Comparison of ENCODE assay signal across 7 mouse cellular contexts in the genomic region with DNA sequence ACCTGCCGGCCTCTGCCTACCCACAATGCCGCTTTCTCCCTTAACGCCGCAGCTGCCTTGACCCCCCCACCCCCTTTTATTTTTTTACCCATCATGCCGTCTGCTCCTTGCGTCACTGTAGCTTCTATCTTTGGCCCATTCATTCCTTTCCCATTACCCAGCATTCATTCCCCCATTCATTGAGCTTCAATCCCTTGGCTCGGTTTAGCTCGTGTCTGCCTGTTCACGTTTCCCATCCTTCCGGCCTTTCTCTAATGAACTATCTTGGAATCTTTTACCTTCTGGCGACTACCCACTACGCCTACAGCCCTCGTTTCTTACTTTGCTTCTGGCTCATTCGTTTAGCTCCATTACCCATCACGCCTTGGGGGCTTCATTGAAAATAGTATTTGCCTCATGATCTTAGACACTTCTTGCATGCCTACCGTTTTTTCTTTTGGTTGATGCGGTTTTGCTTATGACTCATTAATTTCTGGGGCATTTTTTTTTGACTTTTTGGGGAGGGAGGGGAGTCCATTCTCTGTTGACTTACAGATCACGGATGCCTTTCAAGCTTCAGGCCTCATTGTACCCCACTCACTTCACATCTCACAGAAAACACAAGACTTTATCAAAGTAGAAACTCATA. TPM values are rescaled to one million over a fixed set of nuclear protein-coding genes. Genes with fewer than 3 reads are reported as not detected.
DNase-seq lines count a peak whose midpoint lies in the region; ATAC-seq and TF ChIP-seq lines count a peak whose summit lies in the region.

No protein-coding gene starts in this region.

- H3K9ac ChIP-seq in lung, postnatal 0 days (replicated peaks; ENCODE audit: low read depth) = no peak overlapping the region
- no peak overlapping the region for H3K9ac ChIP-seq in limb, embryonic 13.5 days
- H3K9ac ChIP-seq in stomach, embryonic 15.5 days = no peak overlapping the region

- TF ChIP-seq CTCF in lung, postnatal 0 days (IDR thresholded peaks at IDR 0.05) = no peak

- ATAC-seq in lung, postnatal 0 days = peak; percentile 55
- no peak for ATAC-seq in limb, embryonic 13.5 days (ENCODE audit: low FRiP score, low read depth)
- no peak for ATAC-seq in stomach, embryonic 15.5 days (ENCODE audit: insufficient read depth, low FRiP score, low read depth)

- H3K9me3 ChIP-seq in lung, postnatal 0 days (ENCODE audit: low read length) = no peaks in the 10 kb centered on the region
- H3K9me3 ChIP-seq in erythroblast, embryonic 14.5 days (ENCODE audit: control insufficient read depth, low read length) = no peaks in the 10 kb centered on the region; the same call in 1 of the 2 replicates
- H3K9me3 ChIP-seq in limb, embryonic 13.5 days = peaks cover 9% of the 10 kb centered on the region
- H3K9me3 ChIP-seq in stomach, embryonic 15.5 days = no peaks in the 10 kb centered on the region

- H3K4me3 ChIP-seq in lung, postnatal 0 days (ENCODE audit: low read depth, low read length) = peak overlapping the region; percentile 37
- peak overlapping the region; percentile 97 for H3K4me3 ChIP-seq in erythroblast, embryonic 14.5 days (replicated peaks)
- peak overlapping the region; percentile 100 for H3K4me3 ChIP-seq in limb, embryonic 13.5 days
- H3K4me3 ChIP-seq in stomach, embryonic 15.5 days (replicated peaks) = peak overlapping the region; percentile 41

- H3K4me2 ChIP-seq in lung, postnatal 0 days (replicated peaks; ENCODE audit: low read depth, low read length) = peak overlapping the region; percentile 46
- peak overlapping the region; percentile 69 for H3K4me2 ChIP-seq in limb, embryonic 13.5 days (replicated peaks)
- H3K4me2 ChIP-seq in stomach, embryonic 15.5 days = peak overlapping the region; percentile 68

- H3K27ac ChIP-seq in lung, postnatal 0 days (ENCODE audit: low read length) = peak overlapping the region; percentile 83
- peak overlapping the region; percentile 85 for H3K27ac ChIP-seq in limb, embryonic 13.5 days
- H3K27ac ChIP-seq in stomach, embryonic 15.5 days = peak overlapping the region; percentile 85

- 6% methylated on average over 17 of the region's 18 CpGs for WGBS in lung, postnatal 0 days
- WGBS in limb, embryonic 13.5 days = 8% methylated on average over 18 of the region's 18 CpGs
- WGBS in stomach, embryonic 15.5 days = 4% methylated on average over 18 of the region's 18 CpGs

- 0 out of 2 replicates have a peak, but pooled peaks cover 16% of the 10 kb centered on the region for H3K36me3 ChIP-seq in lung, postnatal 0 days (ENCODE audit: insufficient read depth, low read length)
- peaks cover 30% of the 10 kb centered on the region for H3K36me3 ChIP-seq in erythroblast, embryonic 14.5 days (ENCODE audit: control insufficient read depth)
- H3K36me3 ChIP-seq in limb, embryonic 13.5 days = peaks cover 70% of the 10 kb centered on the region
- peaks cover 22% of the 10 kb centered on the region for H3K36me3 ChIP-seq in stomach, embryonic 15.5 days

- DNase-seq in lung, postnatal 0 days (ENCODE audit: low spot score) = no peak
- DNase-seq in lung, postnatal 25 days (ENCODE audit: low spot score) = no peak
- DNase-seq in adrenal gland, postnatal 10 days = no peak
- no peak for DNase-seq in c-Kit-positive CD71-positive TER-119-positive erythroid progenitor cells, embryonic 14.5 days (ENCODE audit: low spot score)

- peak; percentile 73; the same call in 1 of the 2 replicates for TF ChIP-seq EP300 in lung, postnatal 0 days (IDR thresholded peaks at IDR 0.05)

- no peaks in the 10 kb centered on the region for H3K27me3 ChIP-seq in lung, postnatal 0 days (replicated peaks; ENCODE audit: insufficient read depth, low read length)
- no peaks in the 10 kb centered on the region for H3K27me3 ChIP-seq in erythroblast, embryonic 14.5 days (ENCODE audit: control insufficient read depth)
- no peaks in the 10 kb centered on the region for H3K27me3 ChIP-seq in limb, embryonic 13.5 days
- no peaks in the 10 kb centered on the region for H3K27me3 ChIP-seq in stomach, embryonic 15.5 days (replicated peaks)

- H3K4me1 ChIP-seq in lung, postnatal 0 days (ENCODE audit: insufficient read depth, low read depth, low read length) = no peaks in the 10 kb centered on the region
- H3K4me1 ChIP-seq in erythroblast, embryonic 14.5 days (ENCODE audit: control insufficient read depth) = peaks cover 50% of the 10 kb centered on the region
- H3K4me1 ChIP-seq in limb, embryonic 13.5 days = peaks cover 22% of the 10 kb centered on the region
- peaks cover 15% of the 10 kb centered on the region for H3K4me1 ChIP-seq in stomach, embryonic 15.5 days

RNA-seq across cellular contexts. Expression of a gene that starts 0.9 kb away (rescaled TPM):
- polyA plus RNA-seq in lung, postnatal 0 days (2015; fragmentation: Nextera tagmentation; extraction: Ambion mirVana) = 60.8 and 62.4 TPM in 2 replicates
- 12.7 and 13.1 TPM in 2 replicates for polyA plus RNA-seq in erythroblast, embryonic 14.5 days (2012)
- polyA plus RNA-seq in limb, embryonic 13.5 days (2015; fragmentation: Nextera tagmentation; extraction: Ambion mirVana) = 126 and 133 TPM in 2 replicates
- polyA plus RNA-seq in stomach, embryonic 15.5 days (2015; fragmentation: Nextera tagmentation; extraction: Ambion mirVana) = 161 and 181 TPM in 2 replicates
- 100 to 1,000 TPM; 157 to 171 TPM for total RNA-seq in adrenal gland, postnatal 10 days (2021)

RNA-seq across cellular contexts. Expression of a gene that starts 17.2 kb away (rescaled TPM):
- polyA plus RNA-seq in lung, postnatal 0 days (2015; fragmentation: Nextera tagmentation; extraction: Ambion mirVana) = 768 and 1,006 TPM in 2 replicates
- 12.1 and 14.3 TPM in 2 replicates for polyA plus RNA-seq in erythroblast, embryonic 14.5 days (2012)
- polyA plus RNA-seq in limb, embryonic 13.5 days (2015; fragmentation: Nextera tagmentation; extraction: Ambion mirVana) = 236 and 241 TPM in 2 replicates
- polyA plus RNA-seq in stomach, embryonic 15.5 days (2015; fragmentation: Nextera tagmentation; extraction: Ambion mirVana) = 363 and 515 TPM in 2 replicates
- 1,000 to 10,000 TPM; 1,872 to 4,173 TPM for total RNA-seq in adrenal gland, postnatal 10 days (2021)

RNA-seq across cellular contexts. Expression of a gene that starts 23.7 kb away (rescaled TPM):
- polyA plus RNA-seq in lung, postnatal 0 days (2015; fragmentation: Nextera tagmentation; extraction: Ambion mirVana) = 61.1 and 63.8 TPM in 2 replicates
- 0.94 and 1.3 TPM in 2 replicates for polyA plus RNA-seq in erythroblast, embryonic 14.5 days (2012)
- polyA plus RNA-seq in limb, embryonic 13.5 days (2015; fragmentation: Nextera tagmentation; extraction: Ambion mirVana) = 8.9 and 10.3 TPM in 2 replicates
- 36.2 and 52.7 TPM in 2 replicates for polyA plus RNA-seq in stomach, embryonic 15.5 days (2015; fragmentation: Nextera tagmentation; extraction: Ambion mirVana)
- 1,000 to 10,000 TPM in 1 of 2 experiments, 100 to 1,000 TPM in 1; 910 to 1,570 TPM for total RNA-seq in adrenal gland, postnatal 10 days (2021)

RNA-seq across cellular contexts. Expression of a gene that starts 34.1 kb away (rescaled TPM):
- 113 and 116 TPM in 2 replicates for polyA plus RNA-seq in lung, postnatal 0 days (2015; fragmentation: Nextera tagmentation; extraction: Ambion mirVana)
- 0.13 and 0.15 TPM in 2 replicates for polyA plus RNA-seq in erythroblast, embryonic 14.5 days (2012)
- 88.6 and 88.7 TPM in 2 replicates for polyA plus RNA-seq in limb, embryonic 13.5 days (2015; fragmentation: Nextera tagmentation; extraction: Ambion mirVana)
- polyA plus RNA-seq in stomach, embryonic 15.5 days (2015; fragmentation: Nextera tagmentation; extraction: Ambion mirVana) = 129 and 136 TPM in 2 replicates
- 100 to 1,000 TPM in 1 of 2 experiments, 10 to 100 TPM in 1; 86.7 to 106 TPM for total RNA-seq in adrenal gland, postnatal 10 days (2021)

RNA-seq across cellular contexts. Expression of a gene that starts 34.9 kb away (rescaled TPM):
- 0.38 and 0.88 TPM in 2 replicates for polyA plus RNA-seq in lung, postnatal 0 days (2015; fragmentation: Nextera tagmentation; extraction: Ambion mirVana)
- polyA plus RNA-seq in erythroblast, embryonic 14.5 days (2012) = 0.10 and 0.20 TPM in 2 replicates
- not detected in 2 replicates for polyA plus RNA-seq in limb, embryonic 13.5 days (2015; fragmentation: Nextera tagmentation; extraction: Ambion mirVana)
- polyA plus RNA-seq in stomach, embryonic 15.5 days (2015; fragmentation: Nextera tagmentation; extraction: Ambion mirVana) = 8.0 and 23.5 TPM in 2 replicates
- 100 to 1,000 TPM; 211 to 416 TPM for total RNA-seq in adrenal gland, postnatal 10 days (2021)

Comparison
In these comparisons a context has a peak if more than half of its experiments do, and no peak if none do; other contexts are left out.
1. H3K4me3 ChIP-seq: peak in every context shown above with its lines; median percentile 100 in limb, embryonic 13.5 days; 97 in erythroblast, embryonic 14.5 days; 41 in stomach, embryonic 15.5 days; 37 in lung, postnatal 0 days.
2. RNA of a gene that starts 17.2 kb away (polyA plus RNA-seq): 768 to 1,006 TPM in lung, postnatal 0 days, 363 to 515 TPM in stomach, embryonic 15.5 days and 236 to 241 TPM in limb, embryonic 13.5 days; 12.1 to 14.3 TPM in erythroblast, embryonic 14.5 days; every median in the first group is over 10 times any median in the second.
3. Peak in every context shown above with its lines, with median percentiles within 50 percentile points of each other: H3K27ac ChIP-seq and H3K4me2 ChIP-seq.